Mouse (Mus musculus) bone marrow macrophage, adult 2 months (primary cell): ENCODE measurements around the gene Usp29.

Source experiments
- CTCF ChIP-seq: IDR thresholded peaks from 2 replicates; pipeline ENCODE4 v1.5.1; 2012; ENCODE audit warnings: low read depth, mild to moderate bottlenecking, low read length, moderate library complexity
- POLR2A ChIP-seq: IDR thresholded peaks from 2 replicates; pipeline ENCODE4 v1.6.1; 2012; ENCODE audit warnings: mild to moderate bottlenecking, low read depth, low read length, borderline replicate concordance

- TF ChIP-seq CTCF, result no peak
- TF ChIP-seq POLR2A, result no peak
Observed at GRCm38 (mm10) chr7:6756777-6757291, 26.5 kb downstream of the Usp29 start.
